Mouse (Mus musculus): Measurements from ENCODE around the gene Dalrd3. TPM values are rescaled to one million over a fixed set of nuclear protein-coding genes. Genes with fewer than 3 reads are reported as not detected.

The Dalrd3 gene
- total and polyA plus RNA-seq, 3 experiments = 85.8 to 126 TPM; not detected in 1

DNA sequence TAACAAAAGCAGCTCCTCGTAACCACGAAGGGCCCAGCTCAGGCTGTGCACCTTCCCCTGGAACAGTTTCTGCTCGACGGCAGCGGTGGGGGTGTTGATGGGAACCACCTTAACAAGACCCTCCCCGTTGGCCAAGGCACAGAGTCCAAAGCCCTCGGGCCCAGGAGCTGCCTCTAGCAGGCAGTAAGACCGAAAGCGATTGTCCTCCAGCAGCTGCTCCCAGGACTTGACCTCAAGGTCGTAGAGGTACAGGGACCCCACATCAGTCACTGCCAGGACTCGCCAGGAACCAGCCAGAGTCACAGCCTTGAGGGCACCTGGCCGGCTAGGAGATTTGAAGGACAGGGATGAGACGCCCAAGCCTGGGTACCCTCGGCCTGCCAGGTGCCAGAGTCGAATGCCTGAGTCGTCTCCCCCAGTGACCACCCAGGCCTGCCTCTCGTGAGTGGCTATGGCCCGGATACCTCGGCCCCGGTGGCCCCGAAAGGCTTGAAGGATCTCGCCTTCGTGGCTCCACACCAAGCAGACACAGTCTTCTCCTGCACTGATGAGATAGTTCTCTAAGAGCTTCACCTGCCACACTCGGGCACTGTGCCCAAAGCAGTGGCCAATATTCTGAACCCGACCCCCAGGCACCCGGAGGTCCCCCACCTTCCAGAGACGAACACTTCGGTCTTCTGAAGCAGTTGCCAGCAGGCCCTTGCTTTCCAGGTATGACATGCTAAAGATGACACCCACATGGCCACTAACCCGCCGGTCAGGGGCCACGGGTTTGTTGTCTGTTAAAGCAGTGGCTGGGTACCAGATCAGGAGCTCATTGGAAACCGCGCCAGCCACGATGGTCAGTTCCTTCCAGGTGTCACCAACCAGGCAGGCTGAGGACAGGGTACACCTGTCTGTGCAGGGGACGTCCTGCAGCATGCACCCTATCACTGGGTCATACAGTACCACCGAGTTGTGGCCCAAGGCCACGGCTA lies 5.9 kb downstream of the Dalrd3 start:
- H3K4me3 ChIP-seq (ENCODE audit: control insufficient read depth in 1 of 2, insufficient read depth in 1 of 2, low read depth in 2 of 2, low read length in 2 of 2) = no peak overlapping the region
- peaks cover 10% of the 10 kb centered on the region for H3K79me2 ChIP-seq (ENCODE audit: control insufficient read depth, insufficient read depth, low read length, poor library complexity)
- H3K9ac ChIP-seq (ENCODE audit: control insufficient read depth, low read depth, low read length, poor library complexity, severe bottlenecking) = no peak overlapping the region
- no peaks in the 10 kb centered on the region for H3K27me3 ChIP-seq (ENCODE audit: control insufficient read depth in 1 of 2, insufficient read depth in 2 of 2, low read length in 2 of 2)
- H3K27ac ChIP-seq (ENCODE audit: control insufficient read depth, low read depth, low read length) = no peak overlapping the region
- TF ChIP-seq MXI1 (IDR thresholded peaks at IDR 0.05; ENCODE audit: low read depth, low read length) = no peak
- no peak for TF ChIP-seq KAT2A (conservative IDR thresholded peaks at IDR 0.05; ENCODE audit: low read depth, low read length)
- no peak for TF ChIP-seq EP300 (IDR thresholded peaks at IDR 0.05; ENCODE audit: low read depth in 1 of 2, low read length in 2 of 2)
- no peak for TF ChIP-seq ETS1 (IDR thresholded peaks at IDR 0.05; ENCODE audit: low read depth, low read length)
- TF ChIP-seq RCOR1 (IDR thresholded peaks at IDR 0.05; ENCODE audit: low read depth, low read length) = no peak
- no peaks in the 10 kb centered on the region; a peak in 2 of 4 replicates for H3K36me3 ChIP-seq (ENCODE audit: control insufficient read depth in 1 of 2, insufficient read depth in 2 of 2, low read length in 2 of 2)
- H3K4me1 ChIP-seq (ENCODE audit: control insufficient read depth in 1 of 2, insufficient read depth in 2 of 2, low read length in 2 of 2) = peaks cover 0 to 13% of the 10 kb centered on the region in 2 experiments; a peak in 3 of 4 replicates
- DNase-seq (ENCODE audit: low read depth, low spot score) = no peak
- H3K9me3 ChIP-seq (replicated peaks; ENCODE audit: insufficient read depth, low read length) = no peaks in the 10 kb centered on the region

GRCm38 (mm10) chr9:108577025-108577424 lies 7.3 kb downstream of the Dalrd3 start:
- Histone ChIP-seq H3K36me3 (ENCODE audit: control insufficient read depth in 1 of 2, insufficient read depth in 2 of 2, low read length in 2 of 2) (no peaks in the 10 kb centered on the region; a peak in 1 of 4 replicates), H3K9me3 (replicated peaks; ENCODE audit: insufficient read depth, low read length) (no peaks in the 10 kb centered on the region), H3K4me3 (ENCODE audit: control insufficient read depth in 1 of 2, insufficient read depth in 1 of 2, low read depth in 2 of 2, low read length in 2 of 2) (no peak overlapping the region), H3K27me3 (ENCODE audit: control insufficient read depth in 1 of 2, insufficient read depth in 2 of 2, low read length in 2 of 2) (no peaks in the 10 kb centered on the region), H3K9ac (ENCODE audit: control insufficient read depth, low read depth, low read length, poor library complexity, severe bottlenecking) (no peak overlapping the region), H3K27ac (ENCODE audit: control insufficient read depth, low read depth, low read length) (no peak overlapping the region), H3K4me1 (ENCODE audit: control insufficient read depth in 1 of 2, insufficient read depth in 2 of 2, low read length in 2 of 2) (peaks cover 0 to 9% of the 10 kb centered on the region in 2 experiments; a peak in 2 of 4 replicates), H3K79me2 (ENCODE audit: control insufficient read depth, insufficient read depth, low read length, poor library complexity) (peaks cover 6% of the 10 kb centered on the region)
- DNase-seq (ENCODE audit: low read depth, low spot score) = no peak
- no peak for TF ChIP-seq CTCF (IDR thresholded peaks at IDR 0.05 in 2 of 3, conservative IDR thresholded peaks at IDR 0.05 in 1 of 3; ENCODE audit: control insufficient read depth in 1 of 3, insufficient read depth in 1 of 3, low read depth in 2 of 3, low read length in 3 of 3, poor library complexity in 1 of 3, severe bottlenecking in 1 of 3)
- no peak for TF ChIP-seq USF1 (IDR thresholded peaks at IDR 0.05; ENCODE audit: low read depth, low read length)
- TF ChIP-seq POLR2AphosphoS5 (IDR thresholded peaks at IDR 0.05; ENCODE audit: borderline replicate concordance, low read depth, low read length) = no peak
- no peak for TF ChIP-seq POLR2A (IDR thresholded peaks at IDR 0.05; ENCODE audit: control insufficient read depth in 1 of 2, insufficient read depth in 1 of 2, low read depth in 1 of 2, low read length in 2 of 2, poor library complexity in 1 of 2)
- TF ChIP-seq CHD2 (IDR thresholded peaks at IDR 0.05; ENCODE audit: low read length) = no peak
- no peak for TF ChIP-seq ETS1 (IDR thresholded peaks at IDR 0.05; ENCODE audit: low read depth, low read length)
- TF ChIP-seq TAL1 (IDR thresholded peaks at IDR 0.05; ENCODE audit: low read length) = no peak
- TF ChIP-seq RCOR1 (IDR thresholded peaks at IDR 0.05; ENCODE audit: low read depth, low read length) = no peak
- no peak for TF ChIP-seq ELF1 (IDR thresholded peaks at IDR 0.05; ENCODE audit: low read depth, low read length)
